Mouse (Mus musculus): ENCODE measurements around the gene Etv6. TPM values are rescaled to one million over a fixed set of nuclear protein-coding genes. Genes with fewer than 3 reads are reported as not detected.
A peak's percentile ranks its signal among the peaks of the same experiment; 100 is the strongest.

Etv6 gene
- polyA plus RNA-seq, 1 experiment from 2014 or later: 17.0 TPM

DNA sequence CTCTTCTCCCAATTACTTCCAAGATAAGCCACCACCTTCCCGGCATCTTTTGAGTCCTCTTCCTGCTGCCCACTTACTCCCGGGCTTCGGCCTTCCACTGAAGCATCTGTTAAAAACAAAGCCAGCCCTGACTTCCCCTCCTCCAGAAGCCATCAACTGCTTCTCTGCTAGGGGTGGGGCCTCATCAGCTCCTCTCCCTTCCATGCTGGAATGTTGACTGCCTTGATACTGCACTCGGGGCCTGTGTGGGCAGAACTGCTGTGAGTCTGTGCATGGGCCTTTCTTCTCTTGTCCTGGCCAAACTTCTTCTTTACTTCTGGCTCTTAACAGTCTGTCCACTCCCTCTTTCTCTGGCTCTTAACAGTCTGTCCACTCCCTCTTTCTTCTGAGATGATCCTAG lies 83.6 kb downstream of the Etv6 start:
- peaks cover 20% of the 10 kb centered on the region for H3K36me3 ChIP-seq (replicated peaks)
- H3K9me3 ChIP-seq: no peaks in the 10 kb centered on the region
- DNase-seq (ENCODE audit: low spot score): peak; percentile 32
- H3K27me3 ChIP-seq (replicated peaks; ENCODE audit: low read depth, poor library complexity, severe bottlenecking): no peaks in the 10 kb centered on the region
- peaks cover 22% of the 10 kb centered on the region for H3K4me1 ChIP-seq
- H3K4me3 ChIP-seq: no peak overlapping the region
- WGBS: 22% methylated on average over 4 of the region's 4 CpGs
- H3K27ac ChIP-seq (replicated peaks): peak overlapping the region; percentile 65

GRCm38 (mm10) chr6:134120227-134120626 lies 84.7 kb downstream of the Etv6 start:
- DNase-seq (ENCODE audit: low spot score): no peak
- Histone ChIP-seq H3K36me3 (replicated peaks) (peaks cover 27% of the 10 kb centered on the region), H3K4me1 (peaks cover 22% of the 10 kb centered on the region), H3K9me3 (no peaks in the 10 kb centered on the region), H3K4me3 (no peak overlapping the region), H3K27ac (replicated peaks) (no peak overlapping the region), H3K27me3 (replicated peaks; ENCODE audit: low read depth, poor library complexity, severe bottlenecking) (no peaks in the 10 kb centered on the region)
- 82% methylated on average over 4 of the region's 4 CpGs for WGBS

GRCm38 (mm10) chr6:134120712-134121111 lies 85.2 kb downstream of the Etv6 start:
- Histone ChIP-seq H3K27ac (replicated peaks) (no peak overlapping the region), H3K27me3 (replicated peaks; ENCODE audit: low read depth, poor library complexity, severe bottlenecking) (no peaks in the 10 kb centered on the region), H3K36me3 (replicated peaks) (peaks cover 25% of the 10 kb centered on the region), H3K9me3 (no peaks in the 10 kb centered on the region), H3K4me1 (peaks cover 22% of the 10 kb centered on the region), H3K4me3 (no peak overlapping the region)
- DNase-seq (ENCODE audit: low spot score): no peak
- 82% methylated on average over 12 of the region's 12 CpGs for WGBS

DNA sequence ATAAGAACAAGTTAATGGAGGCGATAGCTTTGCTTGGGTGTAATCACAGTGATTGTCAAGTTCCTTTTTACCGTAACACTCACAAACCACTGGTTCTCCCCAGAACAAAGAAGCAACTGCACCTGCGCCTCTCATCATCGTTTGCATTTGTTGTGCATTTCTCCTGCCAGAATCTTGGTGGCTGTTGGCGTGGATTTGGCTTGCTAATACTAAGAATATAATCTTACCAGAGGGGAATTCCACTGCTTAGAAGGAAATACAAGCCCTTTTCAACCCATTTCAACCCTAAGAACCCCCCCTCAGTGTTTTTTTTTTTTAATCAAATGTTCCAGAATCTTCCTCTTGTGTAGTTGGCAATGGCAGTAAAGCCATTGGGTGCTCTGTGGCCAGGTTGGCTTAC lies 87.4 kb downstream of the Etv6 start:
- Histone ChIP-seq H3K4me1 (peaks cover 15% of the 10 kb centered on the region), H3K9me3 (no peaks in the 10 kb centered on the region), H3K27me3 (replicated peaks; ENCODE audit: low read depth, poor library complexity, severe bottlenecking) (no peaks in the 10 kb centered on the region), H3K36me3 (replicated peaks) (peaks cover 15% of the 10 kb centered on the region), H3K27ac (replicated peaks) (no peak overlapping the region), H3K4me3 (no peak overlapping the region)
- 89% methylated on average over 5 of the region's 5 CpGs for WGBS
- no peak for DNase-seq (ENCODE audit: low spot score)

GRCm38 (mm10) chr6:134123474-134123873 lies 88.0 kb downstream of the Etv6 start:
- Histone ChIP-seq H3K27ac (replicated peaks) (no peak overlapping the region), H3K4me1 (peaks cover 12% of the 10 kb centered on the region), H3K27me3 (replicated peaks; ENCODE audit: low read depth, poor library complexity, severe bottlenecking) (no peaks in the 10 kb centered on the region), H3K36me3 (replicated peaks) (peaks cover 17% of the 10 kb centered on the region), H3K4me3 (no peak overlapping the region), H3K9me3 (no peaks in the 10 kb centered on the region)
- DNase-seq (ENCODE audit: low spot score): no peak
- WGBS: 86% methylated on average over 7 of the region's 7 CpGs

DNA sequence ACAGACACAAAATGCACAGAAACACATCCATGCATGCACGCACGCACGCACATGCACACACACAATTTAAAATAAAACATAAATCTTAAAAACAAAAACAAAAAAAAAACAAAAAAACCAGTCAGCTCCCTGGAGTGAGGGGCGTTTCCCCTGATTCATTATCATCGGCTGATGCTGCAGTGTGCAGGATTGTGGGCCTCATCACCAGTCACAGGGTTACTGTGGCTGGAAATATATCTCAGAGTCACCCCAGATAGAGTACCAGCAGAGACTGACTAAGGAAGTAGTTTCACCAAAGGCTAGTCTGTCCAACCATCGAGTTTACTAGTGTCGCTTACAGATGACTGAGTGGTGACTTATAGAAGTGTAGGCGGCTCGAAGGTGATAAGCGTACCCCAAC lies 88.8 kb downstream of the Etv6 start:
- Histone ChIP-seq H3K27me3 (replicated peaks; ENCODE audit: low read depth, poor library complexity, severe bottlenecking) (no peaks in the 10 kb centered on the region), H3K4me1 (peaks cover 5% of the 10 kb centered on the region), H3K9me3 (0 out of 2 replicates have a peak, but pooled peaks cover 2% of the 10 kb centered on the region), H3K4me3 (no peak overlapping the region), H3K36me3 (replicated peaks) (peaks cover 25% of the 10 kb centered on the region), H3K27ac (replicated peaks) (no peak overlapping the region)
- DNase-seq (ENCODE audit: low spot score): no peak
- WGBS: 96% methylated on average over 10 of the region's 10 CpGs

DNA sequence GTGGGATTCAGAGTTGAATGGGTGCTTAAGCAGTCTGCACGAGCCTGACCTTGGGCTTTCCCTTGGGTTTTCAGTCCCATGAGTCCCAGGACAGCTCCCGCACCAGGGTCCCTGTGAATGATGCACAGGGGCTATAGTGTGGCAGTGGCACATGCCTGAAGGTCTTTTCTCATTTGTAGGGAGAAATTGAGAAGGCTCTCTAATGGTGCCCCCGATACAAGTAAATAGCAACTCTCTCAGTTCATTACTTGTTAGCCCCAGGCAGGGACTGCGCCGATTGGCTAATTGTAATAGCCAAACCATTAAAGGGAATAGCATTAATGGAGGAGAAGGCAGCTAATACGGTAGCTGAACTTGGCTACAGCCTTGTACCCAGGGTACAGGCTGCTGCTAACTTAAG lies 92.5 kb downstream of the Etv6 start:
- Histone ChIP-seq H3K27ac (replicated peaks) (no peak overlapping the region), H3K36me3 (replicated peaks) (peaks cover 52% of the 10 kb centered on the region), H3K4me1 (no peaks in the 10 kb centered on the region; the same call in 1 of the 2 replicates), H3K9me3 (0 out of 2 replicates have a peak, but pooled peaks cover 5% of the 10 kb centered on the region), H3K27me3 (replicated peaks; ENCODE audit: low read depth, poor library complexity, severe bottlenecking) (no peaks in the 10 kb centered on the region), H3K4me3 (no peak overlapping the region)
- DNase-seq (ENCODE audit: low spot score): no peak
- 83% methylated on average over 6 of the region's 6 CpGs for WGBS

DNA sequence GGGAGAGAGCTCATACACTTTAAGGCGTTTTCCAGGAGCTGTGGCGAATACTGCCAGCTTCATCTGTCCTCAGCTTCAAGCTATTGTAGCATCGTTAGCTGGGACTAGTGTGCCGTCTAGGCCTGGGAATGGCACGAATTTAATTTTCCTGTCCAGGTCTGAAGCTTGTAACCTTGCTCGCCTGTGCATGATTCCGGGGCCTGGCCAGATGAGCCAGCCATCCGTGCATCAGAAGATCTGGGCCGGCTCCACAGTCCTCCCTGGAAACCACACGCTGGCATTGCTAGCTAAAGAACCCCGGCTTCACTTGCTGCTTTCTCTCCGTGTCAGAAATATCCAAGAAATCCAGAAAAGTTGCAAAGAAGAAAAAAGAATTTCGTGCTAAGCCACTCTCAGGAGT lies 93.1 kb downstream of the Etv6 start:
- Histone ChIP-seq H3K27me3 (replicated peaks; ENCODE audit: low read depth, poor library complexity, severe bottlenecking) (no peaks in the 10 kb centered on the region), H3K4me1 (no peaks in the 10 kb centered on the region; the same call in 1 of the 2 replicates), H3K36me3 (replicated peaks) (peaks cover 52% of the 10 kb centered on the region), H3K4me3 (no peak overlapping the region), H3K27ac (replicated peaks) (no peak overlapping the region), H3K9me3 (0 out of 2 replicates have a peak, but pooled peaks cover 5% of the 10 kb centered on the region)
- 94% methylated on average over 13 of the region's 13 CpGs for WGBS
- DNase-seq (ENCODE audit: low spot score): no peak

DNA sequence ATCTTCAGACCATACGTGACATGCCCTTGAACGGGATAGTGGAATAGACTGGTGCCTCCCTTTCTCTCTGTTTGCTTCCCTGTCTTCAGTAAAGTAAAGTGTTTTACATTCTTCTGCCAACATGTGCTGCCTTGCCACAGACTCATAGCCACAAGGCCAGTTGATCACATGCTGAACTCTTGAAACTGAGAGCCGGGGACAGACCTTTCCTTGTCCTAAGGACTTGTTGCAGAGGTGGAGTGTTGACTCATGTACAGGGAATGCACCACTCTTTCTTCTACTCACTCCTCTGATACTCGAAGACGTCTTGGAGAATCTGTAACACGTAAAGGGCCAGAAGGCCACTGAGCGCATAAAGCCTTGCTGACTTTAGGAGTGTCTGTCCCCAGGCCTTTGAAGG lies 94.3 kb downstream of the Etv6 start:
- H3K36me3 ChIP-seq (replicated peaks): peaks cover 42% of the 10 kb centered on the region
- no peaks in the 10 kb centered on the region for H3K27me3 ChIP-seq (replicated peaks; ENCODE audit: low read depth, poor library complexity, severe bottlenecking)
- H3K27ac ChIP-seq (replicated peaks): no peak overlapping the region
- 97% methylated on average over 7 of the region's 7 CpGs for WGBS
- H3K4me1 ChIP-seq: no peaks in the 10 kb centered on the region; the same call in 1 of the 2 replicates
- H3K4me3 ChIP-seq: no peak overlapping the region
- 0 out of 2 replicates have a peak, but pooled peaks cover 5% of the 10 kb centered on the region for H3K9me3 ChIP-seq
- no peak for DNase-seq (ENCODE audit: low spot score)

DNA sequence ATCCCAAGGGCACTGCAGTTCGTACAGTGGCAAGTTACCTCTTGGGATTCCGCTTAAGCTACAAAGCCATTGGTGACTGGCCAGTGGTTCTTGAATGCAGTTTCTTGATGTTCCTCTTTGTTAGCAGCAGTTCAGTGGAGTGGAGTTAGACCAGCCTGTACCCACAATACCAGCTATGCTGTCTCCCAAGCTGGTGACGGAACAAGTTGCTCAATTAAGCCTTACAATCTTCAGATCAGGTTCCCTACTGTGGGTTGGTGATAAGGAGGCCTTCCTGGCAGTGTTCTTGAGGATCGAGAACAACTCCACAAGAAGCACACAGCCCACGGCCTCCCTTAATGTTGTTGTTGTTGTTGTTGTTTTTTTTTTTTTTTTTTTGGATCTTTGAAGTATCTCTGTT lies 95.3 kb downstream of the Etv6 start:
- H3K36me3 ChIP-seq (replicated peaks): peaks cover 37% of the 10 kb centered on the region
- 92% methylated on average over 5 of the region's 5 CpGs for WGBS

GRCm38 (mm10) chr6:134131601-134132000 lies 96.1 kb downstream of the Etv6 start:
- Histone ChIP-seq H3K27ac (replicated peaks) (no peak overlapping the region), H3K4me3 (no peak overlapping the region), H3K4me1 (no peaks in the 10 kb centered on the region; the same call in 1 of the 2 replicates), H3K9me3 (0 out of 2 replicates have a peak, but pooled peaks cover 5% of the 10 kb centered on the region), H3K36me3 (replicated peaks) (peaks cover 37% of the 10 kb centered on the region), H3K27me3 (replicated peaks; ENCODE audit: low read depth, poor library complexity, severe bottlenecking) (no peaks in the 10 kb centered on the region)
- 93% methylated on average over 2 of the region's 2 CpGs for WGBS
- no peak for DNase-seq (ENCODE audit: low spot score)

More for the DNA sequence above, 95.3 kb downstream of the Etv6 start:
- Histone ChIP-seq H3K9me3 (0 out of 2 replicates have a peak, but pooled peaks cover 5% of the 10 kb centered on the region), H3K4me1 (no peaks in the 10 kb centered on the region; the same call in 1 of the 2 replicates), H3K27ac (replicated peaks) (no peak overlapping the region), H3K27me3 (replicated peaks; ENCODE audit: low read depth, poor library complexity, severe bottlenecking) (no peaks in the 10 kb centered on the region), H3K4me3 (no peak overlapping the region)
- no peak for DNase-seq (ENCODE audit: low spot score)

GRCm38 (mm10) chr6:134133756-134134155 lies 98.3 kb downstream of the Etv6 start:
- no peak overlapping the region for H3K27ac ChIP-seq (replicated peaks)
- WGBS: 74% methylated on average over 4 of the region's 4 CpGs
- H3K36me3 ChIP-seq (replicated peaks): peaks cover 49% of the 10 kb centered on the region
- H3K4me1 ChIP-seq: no peaks in the 10 kb centered on the region
- no peak overlapping the region for H3K4me3 ChIP-seq
- no peaks in the 10 kb centered on the region for H3K27me3 ChIP-seq (replicated peaks; ENCODE audit: low read depth, poor library complexity, severe bottlenecking)
- DNase-seq (ENCODE audit: low spot score): no peak
- H3K9me3 ChIP-seq: 0 out of 2 replicates have a peak, but pooled peaks cover 5% of the 10 kb centered on the region

DNA sequence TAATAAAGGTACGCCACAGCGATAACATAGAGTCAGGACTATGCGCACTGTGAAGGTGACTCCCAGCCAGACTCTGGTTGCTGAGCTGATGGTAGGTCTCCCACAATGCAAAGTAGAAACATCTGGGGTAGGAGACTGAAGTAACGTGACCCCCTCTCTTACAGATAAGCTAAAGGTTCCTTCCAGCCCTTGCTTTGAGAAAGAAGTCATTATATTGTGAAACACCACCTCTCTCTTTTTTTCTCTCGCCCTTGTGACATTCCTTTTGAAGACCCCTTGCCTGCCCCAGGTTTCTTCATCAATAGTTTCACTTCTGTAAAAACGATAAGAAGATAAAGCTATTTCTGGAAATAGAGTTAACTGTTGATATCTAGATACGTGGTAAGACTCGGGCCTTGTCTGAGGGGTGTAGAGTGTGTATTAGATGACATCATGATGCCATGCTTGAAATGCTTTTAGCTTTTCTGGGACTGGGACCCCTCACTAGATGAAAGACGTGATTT lies 99.4 kb downstream of the Etv6 start:
- Histone ChIP-seq H3K9me3 (no peaks in the 10 kb centered on the region), H3K4me3 (no peak overlapping the region), H3K4me1 (no peaks in the 10 kb centered on the region), H3K36me3 (replicated peaks) (peaks cover 42% of the 10 kb centered on the region), H3K27ac (replicated peaks) (no peak overlapping the region), H3K27me3 (replicated peaks; ENCODE audit: low read depth, poor library complexity, severe bottlenecking) (no peaks in the 10 kb centered on the region)
- WGBS: 80% methylated on average over 9 of the region's 9 CpGs
- no peak for DNase-seq (ENCODE audit: low spot score)
